ENCODE assay signal across 10 mouse cellular contexts in the genomic region with DNA sequence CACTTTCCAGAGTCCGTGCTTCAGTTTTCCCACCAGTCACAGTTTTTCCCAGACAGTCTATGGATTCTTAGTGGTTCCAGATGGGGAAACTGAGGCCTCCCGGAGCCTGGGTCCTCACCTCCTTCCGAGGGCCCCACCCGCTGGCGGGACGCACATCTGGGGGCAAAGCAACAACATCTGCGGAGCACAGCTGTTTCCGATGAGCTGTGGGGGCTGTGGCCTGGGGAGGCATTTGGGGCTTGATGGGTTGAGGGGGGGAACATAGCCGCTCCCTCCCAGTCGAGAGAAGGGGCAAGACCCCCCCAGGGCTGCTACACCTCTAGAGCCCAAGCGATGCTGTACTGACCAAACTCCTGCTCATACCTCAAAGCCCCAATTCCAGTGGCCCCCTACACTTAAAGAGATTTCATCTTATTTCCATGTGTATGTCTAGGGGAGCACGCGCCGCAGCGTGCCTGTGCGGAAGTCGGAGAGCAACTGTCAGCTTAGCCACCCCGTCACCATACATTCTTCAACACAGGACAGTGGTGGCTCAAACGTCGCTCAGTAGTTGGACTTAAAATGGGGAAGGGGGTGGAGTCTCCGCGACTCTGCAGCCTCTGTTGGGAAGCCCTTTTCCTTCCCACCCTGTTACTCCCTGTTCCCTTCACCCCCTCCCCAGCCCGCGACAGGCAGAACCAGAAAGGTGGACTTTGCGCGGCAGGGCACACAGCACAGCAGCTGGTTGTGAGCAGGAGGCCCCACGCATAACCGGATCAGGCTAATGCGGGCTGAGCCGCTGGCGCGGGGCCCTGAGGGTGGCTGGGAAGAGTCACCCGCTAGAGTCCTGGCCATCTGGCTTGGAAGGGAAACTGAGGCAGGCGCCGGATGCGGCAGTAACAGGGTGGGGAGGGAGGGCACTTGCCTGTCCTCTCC. TPM values are rescaled to one million over a fixed set of nuclear protein-coding genes. Genes with fewer than 3 reads are reported as not detected.
DNase-seq lines count a peak whose midpoint lies in the region; ATAC-seq lines count a peak whose summit lies in the region.
"Had no signal": no experiment of that assay in that cellular context is flagged by ENCODE, and none has a peak within 500 bp of the region (broad histone marks: within the 10 kb centered on the region; RNA-seq: fewer than 3 reads in every experiment).

No protein-coding gene starts in this region.

- H3K9me3 ChIP-seq in heart, embryonic 12.5 days (replicated peaks), result peaks cover 8% of the 10 kb centered on the region; the same call in 1 of the 2 replicates
- no peaks in the 10 kb centered on the region for H3K9me3 ChIP-seq in neural tube, embryonic 15.5 days (replicated peaks)
- H3K9me3 ChIP-seq in stomach, embryonic 16.5 days (replicated peaks; ENCODE audit: control insufficient read depth, low read length), result no peaks in the 10 kb centered on the region

- DNase-seq in heart, adult 18-20 months, result no peak
- no peak for DNase-seq in neural tube, embryonic 10.5 days (ENCODE audit: extremely low spot score, low spot score)
- peak; percentile 33 to 67 for DNase-seq in kidney, postnatal 36 days
- no peak for DNase-seq in layer of hippocampus, postnatal 25 days (ENCODE audit: extremely low spot score in 1 of 2, low spot score in 1 of 2)
- no peak for DNase-seq in urinary bladder, postnatal 25 days (ENCODE audit: low spot score)
- DNase-seq: cerebellum, adult 9-10 months had no signal

- H3K4me2 ChIP-seq in heart, embryonic 12.5 days, result peak overlapping the region; percentile 17; the same call in 1 of the 2 replicates
- peak overlapping the region; percentile 13; the same call in 1 of the 2 replicates for H3K4me2 ChIP-seq in neural tube, embryonic 15.5 days
- H3K4me2 ChIP-seq in stomach, embryonic 16.5 days (ENCODE audit: low read depth, low read length), result peak overlapping the region; percentile 33; the same call in 1 of the 2 replicates

- 0 out of 2 replicates have a peak overlapping the region, but pooled peaks have one; percentile 5 for H3K4me3 ChIP-seq in heart, embryonic 12.5 days
- no peak overlapping the region for H3K4me3 ChIP-seq in neural tube, embryonic 15.5 days (replicated peaks)
- H3K4me3 ChIP-seq in stomach, embryonic 16.5 days (replicated peaks; ENCODE audit: low read length), result peak overlapping the region; percentile 9; the same call in 1 of the 2 replicates

- no peak for ATAC-seq in heart, embryonic 12.5 days (ENCODE audit: insufficient number of reproducible peaks, low FRiP score)
- no peak for ATAC-seq in neural tube, embryonic 15.5 days (ENCODE audit: low FRiP score)
- no peak for ATAC-seq in stomach, embryonic 16.5 days (ENCODE audit: insufficient read depth, low FRiP score)

- no peaks in the 10 kb centered on the region for H3K36me3 ChIP-seq in heart, embryonic 12.5 days
- H3K36me3 ChIP-seq in neural tube, embryonic 15.5 days, result no peaks in the 10 kb centered on the region
- no peaks in the 10 kb centered on the region for H3K36me3 ChIP-seq in stomach, embryonic 16.5 days (ENCODE audit: control insufficient read depth, insufficient read depth, low read length)

- H3K9ac ChIP-seq in heart, embryonic 12.5 days, result no peak overlapping the region
- H3K9ac ChIP-seq in neural tube, embryonic 15.5 days (replicated peaks), result no peak overlapping the region
- peak overlapping the region; percentile 32; the same call in 1 of the 2 replicates for H3K9ac ChIP-seq in stomach, embryonic 16.5 days (ENCODE audit: low read length)

- WGBS in heart, embryonic 12.5 days, result 13% methylated on average over 36 of the region's 36 CpGs
- WGBS in neural tube, embryonic 15.5 days, result 19% methylated on average over 36 of the region's 36 CpGs
- WGBS in stomach, embryonic 16.5 days, result 18% methylated on average over 36 of the region's 36 CpGs

- peaks cover 95% of the 10 kb centered on the region for H3K27me3 ChIP-seq in heart, embryonic 12.5 days (replicated peaks)
- peaks cover 88% of the 10 kb centered on the region for H3K27me3 ChIP-seq in neural tube, embryonic 15.5 days (replicated peaks)
- peaks cover 49% of the 10 kb centered on the region for H3K27me3 ChIP-seq in stomach, embryonic 16.5 days (ENCODE audit: control insufficient read depth, insufficient read depth, low read length)

- no peak overlapping the region for H3K27ac ChIP-seq in heart, embryonic 12.5 days (ENCODE audit: poor library complexity, severe bottlenecking)
- H3K27ac ChIP-seq in neural tube, embryonic 15.5 days (replicated peaks), result no peak overlapping the region
- no peak overlapping the region for H3K27ac ChIP-seq in stomach, embryonic 16.5 days (ENCODE audit: low read length)

- peaks cover 29% of the 10 kb centered on the region for H3K4me1 ChIP-seq in heart, embryonic 12.5 days (replicated peaks)
- peaks cover 27% of the 10 kb centered on the region for H3K4me1 ChIP-seq in neural tube, embryonic 15.5 days
- H3K4me1 ChIP-seq in stomach, embryonic 16.5 days (ENCODE audit: control insufficient read depth, insufficient read depth, low read length), result peaks cover 19% of the 10 kb centered on the region

RNA-seq across cellular contexts. Expression of a gene that starts 2.8 kb away (rescaled TPM):
- 7.5 and 9.0 TPM in 2 replicates for polyA plus RNA-seq in heart, embryonic 12.5 days (2016; fragmentation: Nextera tagmentation; extraction: Ambion mirVana)
- total RNA-seq in heart, adult 18-20 months (2021), result 10 to 100 TPM; 25.1 to 32.1 TPM
- 2.7 and 5.3 TPM in 2 replicates for polyA plus RNA-seq in neural tube, embryonic 15.5 days (2015; fragmentation: Nextera tagmentation; extraction: Ambion mirVana)
- 4.5 and 6.2 TPM in 2 replicates for polyA plus RNA-seq in stomach, embryonic 16.5 days (2015; fragmentation: Nextera tagmentation; extraction: Ambion mirVana)
- total RNA-seq in layer of hippocampus, postnatal 25 days (2021), result 1 to 10 TPM; 2.7 to 3.6 TPM
- total RNA-seq: neutrophil, adult 5-6 weeks had no signal

RNA-seq across cellular contexts. Expression of a gene that starts 10.0 kb away (rescaled TPM):
- polyA plus RNA-seq in heart, embryonic 12.5 days (2016; fragmentation: Nextera tagmentation; extraction: Ambion mirVana), result 33.3 and 34.8 TPM in 2 replicates
- 10 to 100 TPM; 15.3 to 16.1 TPM for total RNA-seq in heart, adult 18-20 months (2021)
- polyA plus RNA-seq in neural tube, embryonic 15.5 days (2015; fragmentation: Nextera tagmentation; extraction: Ambion mirVana), result 86.4 and 97.6 TPM in 2 replicates
- polyA plus RNA-seq in stomach, embryonic 16.5 days (2015; fragmentation: Nextera tagmentation; extraction: Ambion mirVana), result 40.5 and 41.9 TPM in 2 replicates
- total RNA-seq in layer of hippocampus, postnatal 25 days (2021), result 10 to 100 TPM; 61.1 to 73.0 TPM

RNA-seq across cellular contexts. Expression of a gene that starts 15.5 kb away (rescaled TPM):
- polyA plus RNA-seq in heart, embryonic 12.5 days (2016; fragmentation: Nextera tagmentation; extraction: Ambion mirVana), result 1.0 and 1.4 TPM in 2 replicates
- under 1 TPM in 1 of 2 experiments, not detected in 1; 0.32 TPM for total RNA-seq in heart, adult 18-20 months (2021)
- polyA plus RNA-seq in neural tube, embryonic 15.5 days (2015; fragmentation: Nextera tagmentation; extraction: Ambion mirVana), result 0.87 and 0.93 TPM in 2 replicates
- 1.0 and 1.1 TPM in 2 replicates for polyA plus RNA-seq in stomach, embryonic 16.5 days (2015; fragmentation: Nextera tagmentation; extraction: Ambion mirVana)
- total RNA-seq in layer of hippocampus, postnatal 25 days (2021), result 1 to 10 TPM in 1 of 2 experiments, under 1 TPM in 1; 0.89 to 1.6 TPM

RNA-seq across cellular contexts. Expression of a gene that starts 36.7 kb away (rescaled TPM):
- polyA plus RNA-seq in heart, embryonic 12.5 days (2016; fragmentation: Nextera tagmentation; extraction: Ambion mirVana), result 12.1 and 12.9 TPM in 2 replicates
- 1 to 10 TPM; 3.3 to 4.5 TPM for total RNA-seq in heart, adult 18-20 months (2021)
- 13.8 and 18.1 TPM in 2 replicates for polyA plus RNA-seq in neural tube, embryonic 15.5 days (2015; fragmentation: Nextera tagmentation; extraction: Ambion mirVana)
- polyA plus RNA-seq in stomach, embryonic 16.5 days (2015; fragmentation: Nextera tagmentation; extraction: Ambion mirVana), result 19.6 and 20.2 TPM in 2 replicates
- total RNA-seq in layer of hippocampus, postnatal 25 days (2021), result 10 to 100 TPM; 11.5 to 14.4 TPM

RNA-seq across cellular contexts. Expression of a gene that starts 37.0 kb away (rescaled TPM):
- 638 and 663 TPM in 2 replicates for polyA plus RNA-seq in heart, embryonic 12.5 days (2016; fragmentation: Nextera tagmentation; extraction: Ambion mirVana)
- 100 to 1,000 TPM; 844 to 954 TPM for total RNA-seq in heart, adult 18-20 months (2021)
- polyA plus RNA-seq in neural tube, embryonic 15.5 days (2015; fragmentation: Nextera tagmentation; extraction: Ambion mirVana), result 639 and 709 TPM in 2 replicates
- 426 and 434 TPM in 2 replicates for polyA plus RNA-seq in stomach, embryonic 16.5 days (2015; fragmentation: Nextera tagmentation; extraction: Ambion mirVana)
- 100 to 1,000 TPM; 242 to 258 TPM for total RNA-seq in layer of hippocampus, postnatal 25 days (2021)

Comparison
In these comparisons a context has a peak if more than half of its experiments do, and no peak if none do; other contexts are left out.
1. DNase-seq: peak in kidney, postnatal 36 days (2 of 2); none in heart, adult 18-20 months (0 of 2), neural tube, embryonic 10.5 days (single experiment), layer of hippocampus, postnatal 25 days (0 of 2) and urinary bladder, postnatal 25 days (single experiment).
2. Peak in every context shown above with its lines, with median percentiles within 50 percentile points of each other: H3K4me2 ChIP-seq.